Mouse (Mus musculus) urinary bladder, postnatal 25 days (tissue): Measurements from ENCODE around the gene Trmt112.

Experiments used
- DNase-seq: peaks from one replicate; pipeline ENCODE4 v3.0.0; 2022; ENCODE audit warnings: low spot score

The Trmt112 gene

DNA sequence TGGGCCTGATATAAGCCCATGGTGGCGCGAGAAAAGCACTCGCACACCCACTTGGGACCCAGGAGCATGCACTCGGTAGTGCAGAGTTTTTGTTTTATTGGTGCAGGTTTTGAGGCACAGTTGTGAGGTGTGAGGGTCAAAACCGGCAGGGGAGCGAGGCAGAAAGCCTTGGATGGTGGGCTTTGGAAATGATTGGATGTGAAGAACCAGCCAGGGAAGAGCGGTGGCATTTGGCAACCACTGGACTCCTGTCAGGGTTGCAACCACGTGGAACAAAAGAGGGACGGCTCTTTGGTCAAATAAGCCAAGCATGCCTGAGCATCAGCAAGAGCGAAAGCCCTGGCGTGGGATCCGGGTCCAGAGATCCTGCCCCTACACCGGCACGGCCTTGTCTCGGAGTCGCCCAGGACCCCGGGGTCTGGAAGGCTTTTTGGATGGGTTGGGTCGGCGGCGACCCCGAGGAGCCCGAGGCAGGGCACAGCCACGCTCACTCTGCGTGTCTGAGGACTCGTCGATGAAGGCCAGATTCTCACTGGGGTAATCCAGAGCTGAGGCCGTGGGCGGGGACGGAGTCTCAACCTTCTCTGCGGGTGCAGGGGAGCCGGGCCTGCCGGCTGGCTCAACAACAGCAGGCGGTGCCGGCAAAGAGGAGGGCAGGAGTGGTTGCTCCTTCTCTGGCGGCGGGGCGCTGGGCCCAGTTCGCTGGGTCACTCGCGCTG is 16.3 kb downstream of the Trmt112 start:
- no peak for DNase-seq

DNA sequence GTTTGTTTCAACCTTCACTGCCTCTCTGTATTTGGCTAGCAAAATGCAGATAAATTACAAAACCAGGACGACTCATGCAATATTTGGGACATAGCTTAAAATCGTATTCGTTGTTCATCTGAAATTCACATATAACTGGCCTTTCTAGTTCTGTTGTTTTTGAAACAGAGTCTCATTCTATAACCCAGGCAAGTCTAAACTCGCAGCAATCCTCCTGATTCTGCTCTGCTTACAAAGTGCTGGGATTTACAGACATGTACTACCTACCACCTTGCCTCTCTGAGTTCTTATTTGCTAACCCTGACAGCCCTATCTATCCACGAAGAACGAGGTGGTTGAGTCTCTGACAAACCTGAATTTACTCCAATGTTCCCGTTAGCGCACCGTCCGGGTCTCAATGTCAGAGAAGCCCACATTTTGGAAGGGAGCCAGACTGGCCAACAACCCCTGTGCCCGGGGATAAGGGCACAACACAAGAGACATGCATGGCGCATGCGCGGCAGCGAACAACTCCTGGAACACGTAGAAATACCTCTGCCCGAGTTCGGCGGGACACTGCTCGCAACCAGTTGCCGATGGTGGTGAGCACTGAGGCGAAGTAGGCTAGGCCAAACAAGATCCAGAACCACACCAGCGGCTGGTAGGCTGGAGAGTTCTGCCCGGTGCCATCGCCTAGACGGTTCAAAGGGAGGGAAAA is 17.2 kb downstream of the Trmt112 start:
- peak; percentile 65 for DNase-seq

DNA sequence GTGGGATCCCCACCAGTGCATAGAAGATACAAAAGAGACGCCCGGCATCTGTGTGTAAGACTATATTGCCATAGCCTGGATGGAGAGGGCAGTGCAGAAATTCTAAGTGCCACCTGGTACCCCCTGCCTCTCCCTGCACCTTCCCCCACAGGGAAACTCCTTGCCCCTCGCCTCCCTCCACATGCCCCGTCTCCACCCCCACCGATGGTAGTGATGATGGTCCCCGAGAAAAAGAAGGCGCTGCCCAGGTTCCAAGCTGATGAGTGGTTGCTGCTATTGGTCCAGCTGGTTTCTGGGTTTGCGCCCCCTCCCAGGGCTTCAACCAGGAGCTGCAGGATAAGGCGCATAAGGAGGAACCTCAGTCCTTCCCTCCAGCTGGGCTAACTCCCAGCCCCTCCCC is 18.6 kb downstream of the Trmt112 start:
- no peak for DNase-seq

DNA sequence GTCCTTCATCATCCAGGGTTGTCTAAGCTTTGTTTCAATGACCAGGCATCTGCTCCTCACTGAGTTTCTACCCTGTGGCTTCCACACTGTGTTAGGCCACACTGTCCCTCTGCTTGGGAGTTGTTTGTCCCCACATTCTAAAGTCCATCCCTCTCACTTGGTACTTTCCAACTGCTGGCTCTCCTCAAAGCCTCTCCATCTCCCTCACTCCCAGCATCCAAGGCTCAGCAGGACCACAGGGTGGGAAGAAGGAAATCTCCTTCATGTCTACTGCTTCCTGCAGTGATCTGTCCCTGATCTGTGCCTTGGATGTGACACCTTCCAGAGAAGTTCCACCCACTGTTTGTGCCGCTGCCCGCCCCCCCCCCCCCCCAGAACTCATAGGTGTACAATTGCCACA is 21.5 kb downstream of the Trmt112 start:
- DNase-seq, result no peak

DNA sequence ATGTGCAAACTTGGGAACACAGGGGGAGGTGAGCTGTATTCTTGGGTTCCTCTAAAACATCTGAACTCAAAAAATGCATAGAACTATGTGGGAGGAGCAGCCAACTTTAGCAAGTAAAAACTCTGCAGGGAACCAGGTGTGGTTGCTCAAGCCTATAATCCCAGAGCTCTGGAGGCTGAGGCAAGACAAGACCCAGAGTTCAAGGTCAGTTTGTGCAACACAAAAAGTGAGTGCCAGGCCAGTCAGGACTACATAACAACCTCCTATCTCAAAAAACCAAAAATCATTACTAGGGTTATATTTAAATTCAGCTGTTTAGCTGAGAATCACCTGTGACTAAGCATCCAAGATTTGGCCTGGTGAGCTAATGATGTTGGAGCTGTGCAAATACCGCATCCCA is 22.5 kb downstream of the Trmt112 start:
- no peak for DNase-seq

DNA sequence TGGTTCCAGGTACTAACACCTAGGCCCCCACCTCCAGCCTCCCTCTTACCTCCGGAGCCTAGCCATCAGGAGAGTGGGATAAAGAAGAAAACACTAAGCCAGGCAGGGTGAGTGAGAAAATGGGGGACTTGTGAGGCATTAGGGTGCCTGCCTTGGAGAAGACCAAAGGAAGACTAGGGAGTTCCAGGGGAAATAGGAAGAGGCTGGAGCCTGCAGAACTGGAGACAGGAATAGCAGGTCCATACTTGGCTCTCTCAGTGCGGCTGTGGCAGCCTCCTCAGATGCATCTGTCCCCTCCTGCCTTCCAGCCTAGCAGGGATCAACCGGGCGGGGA is 23.6 kb downstream of the Trmt112 start:
- no peak for DNase-seq

DNA sequence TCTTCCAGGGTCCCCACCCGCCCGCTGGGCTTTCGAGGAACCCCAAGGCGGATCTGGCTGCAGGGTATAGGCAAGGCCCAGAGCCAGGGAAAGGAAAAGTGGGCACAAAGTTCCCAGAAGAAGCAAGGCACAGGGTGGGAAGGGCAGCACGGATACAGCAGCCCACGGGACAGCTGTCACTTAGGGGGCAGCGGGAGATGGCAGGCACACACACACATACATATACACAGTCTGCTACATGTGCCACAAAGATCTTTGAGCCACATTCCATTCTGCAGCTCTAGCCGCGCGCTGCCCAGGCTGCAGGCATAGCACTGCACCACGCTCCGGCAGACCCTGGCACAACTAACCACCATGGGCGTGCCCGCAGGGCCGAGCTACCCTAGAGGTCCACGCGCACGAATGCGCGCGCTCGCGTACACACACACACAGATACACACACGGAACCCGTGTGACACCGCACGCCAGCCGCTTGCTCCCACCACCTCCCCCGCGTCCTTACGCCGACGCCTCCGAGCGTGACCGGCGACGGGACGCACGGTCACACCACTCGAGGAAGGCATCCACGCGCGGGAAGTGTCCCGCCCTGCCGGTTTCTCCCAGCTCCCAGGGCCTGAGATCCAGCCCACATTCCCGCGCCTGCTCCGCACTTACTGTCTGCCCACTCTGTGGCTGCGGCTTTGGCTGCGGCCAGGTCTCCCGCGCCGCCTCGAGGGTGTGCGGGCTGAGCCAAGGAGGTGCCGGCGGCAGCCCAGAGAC is 24.1 kb downstream of the Trmt112 start:
- no peak for DNase-seq

DNA sequence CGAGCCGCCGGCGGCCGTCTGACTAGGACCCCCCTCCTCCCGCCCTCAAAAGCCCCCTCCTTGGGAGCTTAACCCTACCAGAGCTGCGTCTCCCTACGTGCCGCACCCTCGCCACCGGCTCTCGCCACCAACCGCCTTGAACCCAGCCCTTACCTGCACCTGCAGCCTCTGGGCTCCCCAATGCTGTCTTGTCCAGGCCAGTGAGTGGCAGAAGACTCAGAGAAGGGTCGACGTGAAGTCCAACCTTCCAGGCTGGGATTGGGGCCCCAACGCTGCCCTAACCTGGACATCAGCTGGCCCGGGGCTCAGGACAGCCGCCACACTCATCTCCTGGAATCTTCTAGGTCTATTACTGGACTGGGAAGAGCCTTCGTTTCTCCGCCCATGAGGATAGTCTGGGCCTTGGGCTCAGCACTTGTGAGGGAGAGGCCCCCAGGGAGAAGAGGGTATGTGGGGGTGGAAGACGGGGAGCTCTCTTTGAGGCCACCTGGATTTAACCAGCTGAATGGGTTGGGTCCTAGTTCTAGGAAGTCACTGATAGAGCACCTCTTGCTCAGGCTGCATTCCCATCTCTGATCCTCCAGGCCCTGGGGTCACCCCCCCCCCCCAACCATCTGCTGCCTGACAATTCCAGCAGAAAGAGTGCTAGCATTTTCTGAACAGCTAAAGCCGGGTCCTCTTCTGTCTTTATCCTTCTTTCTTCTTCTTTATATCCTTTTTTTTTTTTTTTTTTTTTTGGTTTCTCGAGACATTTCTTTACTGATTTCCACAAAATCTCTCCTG is 24.9 kb downstream of the Trmt112 start, which contains the start of gene Kcnk4:
Gene Kcnk4, minus strand, starts transcription at position 321 of the 783 bp plus-strand sequence.
- DNase-seq, result no peak

DNA sequence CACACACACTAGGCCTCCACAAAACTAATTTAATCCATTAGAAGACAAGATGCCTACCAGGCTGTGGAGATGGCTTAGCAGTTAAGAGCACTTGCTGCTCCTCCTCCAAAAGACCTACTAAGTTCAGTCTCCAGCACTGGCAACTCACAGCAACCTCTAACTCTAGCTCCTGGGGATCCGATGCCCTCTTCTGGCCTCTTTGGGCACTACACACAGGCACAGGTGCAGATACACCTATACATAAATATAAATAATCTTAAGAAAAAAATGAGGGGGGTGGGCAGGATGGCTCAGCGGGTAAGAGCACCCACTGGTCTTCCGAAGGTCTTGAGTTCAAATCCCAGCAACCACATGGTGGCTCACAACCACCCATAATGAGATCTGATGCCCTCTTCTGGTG is 26.8 kb downstream of the Trmt112 start:
- DNase-seq, result no peak

DNA sequence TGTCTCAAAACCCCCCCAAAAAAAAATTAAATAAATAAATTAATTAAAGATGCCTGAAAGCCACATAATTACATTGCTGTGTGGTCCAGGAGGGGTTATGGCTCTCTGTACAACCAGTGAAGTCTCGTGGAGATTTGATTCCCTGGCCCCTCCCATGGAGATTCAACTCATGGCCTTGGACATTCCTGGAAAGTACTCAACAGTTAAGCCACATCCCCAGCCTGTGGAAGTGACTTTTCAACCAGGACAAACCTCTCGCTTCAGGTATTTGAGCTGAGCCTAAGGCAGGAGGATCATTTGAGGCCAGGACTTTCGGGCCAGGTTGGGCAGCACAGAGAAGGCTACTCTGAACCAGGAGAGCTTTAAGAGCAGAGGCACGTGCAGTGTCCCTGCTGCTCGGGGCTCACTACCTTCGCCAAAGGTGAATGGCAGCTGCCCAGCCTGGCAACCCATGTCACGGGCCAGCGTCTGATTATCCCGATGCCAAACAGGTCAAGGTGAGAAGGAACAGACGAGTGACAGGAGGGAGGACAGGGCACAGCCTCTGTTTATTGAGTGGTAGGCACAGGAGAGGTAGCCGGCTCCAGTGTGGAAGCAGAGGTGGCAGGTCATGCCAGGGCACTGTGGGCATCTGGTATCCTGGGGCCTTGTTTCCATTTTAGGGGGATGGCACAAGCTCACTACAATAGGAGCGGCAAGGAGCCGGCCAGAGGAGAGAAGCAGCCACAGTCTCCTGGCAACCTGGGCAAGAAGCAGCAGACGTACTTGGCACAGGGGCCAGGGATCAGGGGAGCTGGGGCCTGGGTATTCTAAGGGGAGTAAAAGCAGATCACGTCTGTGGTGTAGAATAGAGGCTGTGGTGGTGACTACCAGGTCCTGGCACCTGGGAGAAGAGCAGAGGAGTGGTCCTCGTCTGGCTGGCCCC is 28.3 kb downstream of the Trmt112 start:
- no peak for DNase-seq

DNA sequence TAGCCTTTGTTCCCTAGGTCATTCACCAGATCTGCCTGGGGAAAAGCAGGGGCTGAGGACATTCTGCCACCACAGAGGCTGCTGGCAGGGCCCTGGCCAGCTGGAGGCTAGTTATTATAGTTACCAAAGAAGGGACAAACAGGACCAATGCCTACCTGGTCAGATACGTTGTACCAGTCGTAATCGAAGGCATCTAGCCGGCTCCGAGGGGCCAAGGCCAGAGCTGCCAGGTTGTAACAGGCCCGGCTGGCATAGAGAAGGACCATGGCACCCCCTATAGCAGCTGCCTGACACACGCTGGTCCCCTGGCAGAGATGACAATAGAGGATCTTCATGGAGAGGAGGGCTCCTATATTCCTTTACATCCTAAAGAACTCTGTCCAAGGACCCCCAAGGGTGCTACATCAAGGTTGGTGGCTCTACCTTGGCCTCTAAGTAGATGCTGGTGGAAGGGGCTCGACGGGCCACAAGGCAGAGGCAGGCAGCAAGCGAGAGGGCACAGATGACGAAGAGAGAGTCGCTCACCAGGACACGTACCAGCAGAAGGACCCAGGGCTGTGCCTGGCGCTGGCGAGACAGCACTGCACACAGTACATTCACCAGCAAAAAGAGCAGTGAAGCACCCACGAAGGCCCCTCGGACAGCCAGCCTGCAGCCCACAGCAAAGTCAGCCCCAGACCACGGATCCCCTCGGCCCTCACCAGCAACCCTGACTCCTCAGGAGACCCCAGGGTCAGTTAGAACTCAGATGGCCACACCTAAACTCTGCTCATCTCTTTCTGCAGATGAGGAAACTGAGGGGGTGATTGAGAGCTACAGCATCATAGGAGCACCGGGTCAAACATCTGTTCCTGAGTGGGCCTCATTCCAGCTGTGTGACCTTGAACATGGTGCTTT is 29.9 kb downstream of the Trmt112 start:
- DNase-seq, result no peak

DNA sequence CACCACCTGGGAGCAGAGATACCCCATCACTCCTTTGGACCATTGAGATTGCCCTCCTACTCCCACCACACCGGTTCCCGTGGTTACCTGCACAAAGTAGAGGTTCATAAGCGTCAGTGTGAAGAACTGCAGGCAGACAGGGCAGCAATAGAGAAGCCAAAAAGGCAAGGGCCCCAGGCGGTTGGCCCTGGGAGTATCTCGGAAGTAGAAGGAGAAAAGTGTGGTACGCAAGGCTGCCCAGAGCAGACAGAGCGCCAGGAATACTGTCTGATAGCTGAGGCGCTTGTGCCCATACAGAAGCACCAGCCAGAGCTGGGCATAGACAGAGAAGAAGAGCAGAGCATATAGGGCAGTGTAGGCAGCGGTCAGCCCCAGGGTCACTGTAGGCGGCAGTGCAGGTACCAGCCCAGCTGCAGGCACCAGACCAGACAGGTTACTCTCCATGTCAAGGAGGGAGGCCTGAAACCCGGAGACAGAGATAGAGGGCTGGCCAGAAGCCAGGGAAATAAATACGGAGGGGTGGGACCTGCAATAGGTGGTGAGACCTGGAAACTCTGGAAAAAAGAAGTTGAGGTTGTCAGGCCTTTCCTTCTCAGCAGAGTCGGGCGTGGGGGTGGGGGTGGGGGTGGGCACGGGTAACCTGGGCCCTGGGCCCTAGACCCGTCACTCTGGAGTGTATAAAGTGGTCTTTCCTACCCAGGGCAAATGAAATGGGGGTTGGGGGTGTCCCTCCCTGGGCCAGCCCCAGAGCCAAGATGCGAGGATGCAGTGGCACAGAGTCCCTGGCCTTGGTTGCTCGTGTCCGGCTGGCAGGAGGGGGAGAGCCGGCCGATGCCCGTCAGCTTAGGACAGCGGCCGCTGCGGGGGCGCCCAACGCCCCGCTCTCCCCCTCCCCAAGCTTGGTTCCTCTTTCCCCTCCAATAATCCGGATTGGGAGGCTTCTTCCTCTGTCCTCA is 31.2 kb downstream of the Trmt112 start:
- DNase-seq, result no peak

DNA sequence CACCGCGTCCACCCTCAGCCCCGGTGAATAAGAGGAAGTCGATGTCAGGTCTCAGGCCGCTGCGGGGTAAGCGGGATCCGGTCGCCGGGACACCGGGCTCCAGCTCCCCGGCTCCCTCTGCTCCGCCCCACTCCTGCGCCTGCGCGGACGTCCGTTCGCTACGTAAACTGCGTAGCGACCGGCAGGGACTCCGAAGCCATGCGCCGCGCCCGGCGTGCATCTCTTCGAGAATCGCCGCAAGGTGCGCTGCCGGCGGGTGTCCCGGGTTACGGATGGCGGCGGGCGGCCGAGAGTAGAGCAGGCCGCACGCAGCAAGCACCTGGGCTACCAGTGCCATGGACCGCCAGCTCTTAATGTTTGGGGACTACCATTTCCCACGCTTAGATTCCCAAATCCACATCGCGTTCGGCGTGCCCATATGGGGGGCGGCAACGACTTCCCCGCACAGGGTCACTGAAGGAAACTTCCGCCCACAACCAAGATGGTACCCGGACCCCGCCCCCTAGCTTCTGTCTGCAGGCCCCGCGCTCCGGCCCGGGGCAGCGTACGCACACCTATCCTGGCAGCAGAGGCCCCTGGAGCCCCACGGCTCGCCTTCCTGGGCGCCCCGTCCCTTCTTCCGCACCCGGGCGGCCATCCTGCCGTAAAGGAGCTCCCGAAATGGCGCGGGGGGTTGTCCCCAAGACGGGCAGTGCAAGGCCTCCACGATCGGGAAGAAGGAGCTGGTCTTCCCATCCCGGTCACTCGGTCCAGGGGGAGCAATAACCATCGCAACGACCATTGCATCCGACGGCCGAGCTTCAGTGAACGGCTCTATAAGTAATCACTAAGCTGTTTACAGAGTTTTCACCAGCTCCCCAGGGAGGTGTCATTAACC is 32.1 kb downstream of the Trmt112 start, which contains the start of gene Bad:
Gene Bad, plus strand, starts transcription at position 490 of the 877 bp plus-strand sequence.
- peak; percentile 97 for DNase-seq

DNA sequence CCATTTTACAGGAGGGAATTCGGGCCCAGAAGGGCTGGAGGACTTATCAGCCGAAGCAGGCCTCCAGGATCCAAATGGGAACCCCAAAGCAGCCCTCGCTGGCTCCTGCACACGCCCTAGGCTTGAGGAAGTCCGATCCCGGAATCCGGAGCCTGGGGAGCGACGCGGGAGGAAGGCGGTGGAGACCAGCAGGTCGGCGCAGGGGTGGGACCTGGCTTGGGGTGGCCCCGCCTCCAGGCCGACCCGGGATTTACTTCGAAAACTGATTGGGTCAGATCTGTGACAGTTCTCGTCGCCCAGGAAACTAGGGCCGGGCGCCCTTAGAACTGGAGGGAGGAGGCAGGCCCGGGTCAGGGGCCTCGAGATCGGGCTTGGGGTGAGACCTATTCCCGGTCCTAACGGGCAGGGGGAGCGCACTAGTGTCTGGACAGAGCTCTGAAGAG is 32.8 kb downstream of the Trmt112 start, which contains the start of gene Gpr137:
Gene Gpr137, minus strand, starts transcription at position 232 of the 443 bp plus-strand sequence.
- DNase-seq, result peak; percentile 87

DNA sequence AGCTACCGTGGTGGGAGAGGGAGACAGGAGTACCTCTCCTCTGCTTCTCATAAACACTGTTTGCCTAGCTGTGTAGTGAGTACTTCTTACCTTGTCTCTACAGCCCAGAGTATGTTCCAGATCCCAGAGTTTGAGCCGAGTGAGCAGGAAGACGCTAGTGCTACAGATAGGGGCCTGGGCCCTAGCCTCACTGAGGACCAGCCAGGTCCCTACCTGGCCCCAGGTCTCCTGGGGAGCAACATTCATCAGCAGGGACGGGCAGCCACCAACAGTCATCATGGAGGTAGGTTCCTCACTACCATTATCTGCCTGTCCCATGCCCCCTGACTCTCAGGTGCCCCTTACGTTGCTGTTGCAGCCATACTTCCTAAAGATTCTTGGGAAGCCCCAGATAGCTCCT is 33.3 kb downstream of the Trmt112 start:
- no peak for DNase-seq

DNA sequence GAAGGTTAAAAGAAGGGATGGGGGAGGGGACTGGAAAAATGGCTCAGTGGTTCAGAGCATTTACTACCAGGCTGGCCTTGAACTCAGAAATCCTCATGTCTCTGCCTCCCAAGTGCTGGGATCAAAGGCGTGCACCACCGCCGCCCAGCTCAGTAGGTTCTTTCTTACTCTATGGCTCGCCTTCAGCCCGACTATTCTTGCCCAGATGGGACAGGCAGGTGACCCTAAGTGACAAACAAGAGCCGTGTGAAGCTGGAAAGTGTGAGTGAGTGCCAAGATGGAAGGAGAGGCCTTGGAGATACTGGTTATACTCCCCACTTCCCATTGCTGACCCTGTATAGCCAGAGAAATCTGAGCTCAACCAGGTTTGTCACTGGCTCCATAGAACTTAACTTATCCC is 34.2 kb downstream of the Trmt112 start:
- no peak for DNase-seq

DNA sequence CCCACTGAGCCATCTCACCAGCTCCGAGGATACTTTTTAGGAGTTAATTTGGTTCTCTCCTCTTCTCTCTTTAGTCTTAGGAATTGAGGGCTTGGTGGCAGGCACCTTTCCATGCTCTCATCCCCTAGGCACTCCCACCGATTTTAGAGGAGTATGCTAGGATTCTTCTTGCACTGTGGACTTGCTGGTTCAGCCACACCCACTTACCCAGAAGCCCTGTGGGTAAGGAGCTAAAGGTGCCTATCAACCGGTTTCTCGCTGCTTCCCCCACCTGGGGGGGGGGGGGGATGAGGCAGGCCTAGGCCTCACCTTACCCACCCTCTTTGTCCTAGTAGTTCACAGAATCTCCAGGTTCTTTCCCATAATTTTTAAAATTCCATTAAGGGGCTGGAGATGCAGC is 38.2 kb downstream of the Trmt112 start:
- no peak for DNase-seq

DNA sequence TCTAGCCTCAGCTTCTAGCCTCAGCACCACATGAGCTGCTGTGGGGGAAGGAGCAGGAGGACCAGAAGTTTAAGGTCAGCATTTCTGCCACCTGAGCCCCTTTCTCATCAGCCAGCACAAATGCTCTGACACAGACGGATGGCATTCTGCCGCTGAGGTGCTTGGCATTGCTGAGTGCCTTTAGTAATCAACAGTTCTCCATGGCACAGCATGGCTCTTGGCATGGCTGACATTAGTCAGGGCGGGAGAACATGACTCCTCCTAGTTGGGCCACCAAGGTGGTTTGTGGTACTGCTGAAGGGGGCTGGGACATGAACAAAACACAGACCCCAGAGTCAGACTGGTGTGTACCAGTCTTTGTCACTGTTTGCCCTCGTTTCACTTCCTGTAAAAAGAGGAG is 38.7 kb downstream of the Trmt112 start:
- no peak for DNase-seq
